Mouse (Mus musculus) kidney, adult 18-20 months (tissue): ENCODE results near the gene Manbal.

Source experiments
- DNase-seq: peaks from one replicate; pipeline ENCODE4 v3.0.0; 2021

Gene Manbal

GRCm38 (mm10) chr2:157367184-157367893 lies at the start of gene Manbal:
Gene Manbal, plus strand, starts transcription at chr2:157367594.
- DNase-seq = peak; percentile 98

DNA sequence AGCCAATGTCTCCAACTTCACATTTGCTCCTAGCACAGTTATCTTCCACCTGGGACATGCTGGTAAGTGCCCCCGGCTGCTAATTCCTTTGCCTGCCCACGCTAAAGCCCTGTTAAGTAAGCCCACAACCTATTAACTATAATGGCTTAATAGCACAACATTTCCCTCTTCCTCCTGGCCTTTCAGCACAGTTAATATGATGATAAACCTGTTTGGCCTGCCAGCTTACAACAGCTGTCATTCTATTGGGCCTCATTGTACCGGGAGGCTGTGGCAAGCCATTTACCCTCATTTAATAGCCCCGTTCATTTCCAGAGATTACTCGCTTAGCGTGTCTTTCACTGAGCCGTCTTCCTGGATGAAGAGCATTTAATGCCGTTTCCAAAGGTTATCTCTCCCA lies 47.3 kb upstream of the Manbal start:
- DNase-seq = no peak

GRCm38 (mm10) chr2:157320886-157321285 lies 46.5 kb upstream of the Manbal start:
- peak; percentile 20 for DNase-seq

- no peak for DNase-seq
Measured at GRCm38 (mm10) chr2:157322029-157322766, 45.2 kb upstream of the Manbal start.

DNA sequence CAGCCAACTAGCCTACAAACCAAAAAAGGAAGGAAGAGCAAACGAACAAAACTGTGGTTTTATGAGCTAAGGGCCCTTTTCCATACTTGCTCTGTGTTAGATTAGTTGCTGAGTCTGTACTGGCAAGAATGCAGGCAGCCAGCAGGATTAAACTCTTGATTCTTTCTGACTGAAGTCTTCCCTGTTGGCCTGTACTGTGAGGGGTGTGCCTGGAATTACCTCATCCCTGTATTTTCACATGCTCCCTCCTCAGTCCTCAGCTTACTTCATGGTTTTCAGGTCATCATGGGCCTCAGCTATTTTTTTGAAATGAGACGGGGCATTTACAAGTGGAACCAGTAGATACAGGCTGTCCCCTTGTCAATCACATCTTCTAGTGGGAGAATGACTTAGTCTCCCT lies 42.2 kb upstream of the Manbal start:
- no peak for DNase-seq

DNA sequence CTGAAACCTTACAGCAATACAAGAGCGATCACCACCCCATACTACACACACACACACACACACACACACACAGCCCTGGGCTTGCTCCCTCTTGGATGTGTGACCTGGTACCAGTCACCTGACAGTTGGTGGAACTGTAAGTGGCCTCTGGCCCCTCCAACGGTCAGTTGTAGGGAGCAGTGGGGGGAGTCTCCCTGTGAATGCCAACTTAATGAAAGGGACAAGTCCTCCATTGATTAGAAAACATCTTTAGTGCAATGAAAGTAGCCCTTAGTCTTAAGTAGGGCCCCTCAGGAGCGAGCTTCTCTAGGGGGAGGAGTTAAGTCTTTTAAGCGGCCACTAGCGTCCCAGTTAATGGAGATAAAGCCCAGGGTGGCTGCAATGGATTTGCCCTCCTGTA lies 39.3 kb upstream of the Manbal start:
- no peak for DNase-seq

DNA sequence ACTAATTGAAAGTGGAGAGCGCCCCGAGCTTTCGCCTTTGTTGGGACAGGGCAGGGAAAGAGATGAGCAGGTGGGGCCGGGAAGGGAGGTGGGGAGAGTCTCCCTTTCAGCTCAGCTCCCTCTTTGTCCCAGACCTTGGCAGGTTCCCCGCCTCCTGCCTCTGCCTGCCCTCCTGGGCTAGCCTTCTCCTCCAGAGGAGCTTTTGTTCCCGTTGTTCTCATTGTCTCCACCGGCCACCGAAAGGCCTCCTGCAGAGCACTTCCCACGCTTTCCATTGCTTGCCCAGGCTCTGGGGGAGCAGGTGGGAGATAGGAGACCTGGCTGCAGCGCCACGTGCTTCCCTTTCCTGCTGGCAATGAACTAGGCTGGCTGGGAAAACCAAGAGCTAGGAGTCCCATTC lies 38.8 kb upstream of the Manbal start:
- DNase-seq = no peak

- DNase-seq = no peak
Measured at GRCm38 (mm10) chr2:157332059-157332458, 35.3 kb upstream of the Manbal start.

DNA sequence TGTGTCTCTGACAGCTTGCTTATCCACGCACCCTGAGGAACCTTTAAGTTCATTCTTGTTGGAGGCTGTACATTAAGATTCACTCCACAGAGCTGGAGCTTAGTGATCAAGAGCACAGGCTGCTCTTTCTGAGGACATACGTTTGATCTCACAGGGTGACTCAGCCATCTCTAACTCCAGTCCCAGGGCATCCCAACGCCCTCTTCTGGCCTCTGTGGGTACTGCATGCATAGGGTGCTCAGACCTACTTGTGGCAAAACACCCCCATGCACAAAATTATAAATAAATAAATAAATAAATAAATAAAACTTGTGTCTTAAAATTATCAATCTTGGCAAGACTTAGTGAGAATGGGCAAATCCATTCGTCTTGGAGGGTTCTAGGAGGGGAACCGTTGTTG lies 28.7 kb upstream of the Manbal start:
- DNase-seq = peak; percentile 67

DNA sequence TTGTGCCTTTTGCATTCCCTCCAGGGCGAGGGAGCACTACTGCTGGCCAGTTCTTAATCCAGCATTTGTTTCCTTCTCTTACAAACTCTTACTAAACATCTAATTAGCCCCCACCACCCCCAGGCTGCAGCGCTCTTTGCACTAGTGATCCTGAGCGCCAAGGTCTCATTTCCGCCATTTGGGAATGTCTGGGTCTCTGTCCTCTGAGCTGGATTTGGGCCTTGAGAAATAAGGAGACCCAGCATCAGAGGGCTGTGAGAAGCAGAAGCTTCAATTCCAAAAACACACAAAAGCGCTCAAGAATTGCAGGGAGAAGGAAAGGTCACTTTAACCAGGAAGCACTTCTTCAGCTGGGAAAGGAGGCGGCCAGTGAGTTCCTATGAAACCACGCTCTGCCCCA lies 27.9 kb upstream of the Manbal start:
- DNase-seq = no peak

DNA sequence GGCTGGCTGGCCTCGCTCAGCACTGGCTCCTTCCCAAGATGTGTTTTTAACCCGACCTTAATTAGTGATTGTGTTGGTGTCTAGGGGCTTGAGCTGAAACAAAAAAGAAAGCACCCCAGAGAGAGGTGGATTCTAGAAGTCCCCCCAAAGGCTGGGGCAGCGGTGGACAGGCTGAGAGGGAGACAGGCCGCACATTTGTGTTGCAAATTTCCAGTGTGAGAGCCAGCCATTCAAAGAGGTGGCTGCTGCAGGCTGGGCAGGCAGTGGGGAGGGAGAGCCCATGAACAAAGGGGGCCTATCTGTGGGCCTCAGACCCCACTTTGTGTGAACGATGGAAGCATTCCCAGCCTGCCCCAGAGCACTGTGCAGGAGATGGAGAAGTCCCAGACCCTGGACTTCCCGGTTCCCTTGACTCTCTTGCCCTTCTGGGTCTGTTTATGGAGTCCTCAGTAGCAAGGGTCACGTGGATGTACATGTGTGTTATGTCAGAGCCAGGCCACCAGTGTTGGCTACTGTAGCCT lies 27.1 kb upstream of the Manbal start:
- DNase-seq = no peak

GRCm38 (mm10) chr2:157341554-157342270 lies 25.7 kb upstream of the Manbal start:
- DNase-seq = peak; percentile 68

DNA sequence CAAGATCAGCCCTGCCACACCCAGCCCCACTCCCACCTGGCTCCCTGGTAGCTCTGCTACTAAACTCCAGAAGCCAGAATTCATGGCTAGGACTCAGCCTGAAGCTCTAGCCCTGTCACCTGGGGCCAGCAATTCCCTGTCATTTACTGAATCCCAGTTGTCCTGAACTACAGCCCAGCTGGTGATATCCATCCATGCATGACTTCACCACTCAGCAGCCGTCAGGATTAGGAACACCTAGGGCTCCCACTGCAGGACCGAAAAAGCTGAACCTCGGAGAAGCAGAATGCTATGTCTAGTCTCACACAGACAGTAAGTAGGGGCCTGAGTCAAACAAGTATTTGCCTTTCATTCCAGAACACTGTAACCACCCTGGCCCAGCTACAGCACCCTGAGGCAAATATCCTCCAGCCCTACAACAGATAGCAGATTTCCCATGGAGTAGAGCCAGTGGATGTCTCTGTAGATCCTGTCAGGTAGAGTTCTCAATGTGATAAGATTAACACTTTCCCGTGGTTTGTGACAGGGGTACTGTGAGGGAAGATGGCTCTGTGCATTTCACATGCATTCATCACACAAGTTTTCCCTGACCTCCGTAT lies 25.0 kb upstream of the Manbal start:
- no peak for DNase-seq

- no peak for DNase-seq
Measured at GRCm38 (mm10) chr2:157343337-157343736, 24.1 kb upstream of the Manbal start.

DNA sequence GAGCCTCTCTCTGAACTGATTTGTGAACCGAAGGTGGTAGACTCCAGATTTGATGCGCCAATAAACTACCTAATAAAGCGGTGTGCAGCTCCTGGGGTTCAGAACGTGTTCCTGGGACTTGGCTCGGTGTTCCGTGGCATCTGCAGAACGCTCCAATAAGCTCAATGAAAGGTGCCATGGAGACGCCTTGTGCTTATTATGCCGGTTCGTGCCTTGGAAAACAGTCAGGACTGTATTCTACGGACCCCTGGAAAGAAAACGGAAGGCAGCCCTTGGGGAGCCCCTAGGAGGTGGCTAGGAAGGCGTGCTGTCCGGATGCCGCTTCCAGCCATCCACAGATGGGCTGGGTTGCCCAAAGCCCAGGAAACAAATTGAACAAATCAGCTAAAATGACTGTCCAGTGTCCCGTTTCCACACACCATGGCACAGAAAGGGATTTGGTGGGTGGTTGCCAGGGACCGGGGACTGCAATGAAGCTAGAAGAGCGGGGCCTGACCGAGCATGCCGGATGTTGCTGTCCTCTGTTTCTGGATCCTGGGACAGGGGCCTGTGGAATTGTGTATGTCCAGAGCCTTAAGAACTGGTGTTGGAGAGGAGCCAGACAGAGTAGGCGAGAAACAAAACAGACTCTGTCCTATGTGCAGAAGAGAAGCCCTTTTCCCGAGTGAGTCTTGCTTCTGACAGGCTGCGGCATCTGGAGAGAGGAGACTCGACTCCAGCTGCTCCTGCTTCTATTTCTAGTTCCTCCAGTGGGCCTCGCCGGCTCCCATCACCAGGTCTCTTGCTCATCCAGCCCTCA lies 19.8 kb upstream of the Manbal start, which contains the start of gene Ghrh:
TSS of gene Ghrh (minus strand) at position 146 of the 799 bp plus-strand sequence.
- DNase-seq = no peak

DNA sequence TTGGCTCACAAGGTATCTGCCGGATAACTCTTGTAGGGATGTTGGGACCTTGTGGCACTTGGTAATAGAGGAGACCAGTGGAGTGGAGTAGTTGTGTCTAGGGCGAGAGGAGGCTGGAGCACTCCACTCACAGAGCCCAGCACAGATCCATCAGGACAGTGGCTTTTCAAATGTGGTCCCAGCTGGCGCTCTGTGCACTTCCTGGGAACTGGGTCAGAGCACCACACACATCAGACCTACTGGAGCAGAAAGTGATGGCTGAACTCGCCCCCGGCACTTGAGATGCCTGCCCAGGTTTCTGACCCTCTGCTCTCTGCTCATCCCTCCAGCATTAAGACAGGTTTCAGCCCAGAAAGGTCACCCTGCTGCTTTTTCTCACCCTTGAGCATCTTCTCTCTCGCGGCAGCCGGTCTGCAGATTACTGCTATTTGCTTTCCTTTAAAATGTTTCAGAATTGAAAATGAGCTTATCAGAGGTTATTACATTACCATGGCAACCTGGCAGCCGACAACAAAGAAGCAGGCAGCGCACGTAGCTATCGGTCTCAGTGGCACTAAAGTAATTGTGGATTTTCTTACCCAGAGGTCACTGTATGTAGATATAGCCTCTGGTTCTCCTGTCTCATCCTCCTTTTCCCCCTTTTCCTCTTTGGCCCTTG lies 18.1 kb upstream of the Manbal start:
- no peak for DNase-seq

GRCm38 (mm10) chr2:157353183-157353582 lies 14.2 kb upstream of the Manbal start:
- no peak for DNase-seq

GRCm38 (mm10) chr2:157354106-157354505 lies 13.3 kb upstream of the Manbal start:
- DNase-seq = no peak

DNA sequence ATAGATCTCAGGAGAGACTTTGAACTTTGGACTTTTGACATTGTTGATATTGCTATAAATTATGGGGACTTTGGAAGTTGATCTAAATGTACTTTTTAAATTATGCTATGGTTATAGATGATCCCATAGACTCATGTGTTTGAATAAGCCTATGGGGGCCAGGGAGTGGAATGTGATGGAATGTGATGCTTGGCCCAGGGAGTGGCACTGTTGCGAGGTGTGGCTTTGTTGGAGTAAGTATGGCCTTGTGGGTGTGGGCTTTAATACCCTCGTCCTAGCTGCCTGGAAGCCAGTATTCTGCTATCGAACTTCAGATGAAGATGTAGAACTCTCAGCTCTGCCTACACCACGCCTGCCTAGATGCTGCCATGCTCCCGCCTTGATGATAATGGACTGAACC lies 7.4 kb upstream of the Manbal start:
- no peak for DNase-seq

DNA sequence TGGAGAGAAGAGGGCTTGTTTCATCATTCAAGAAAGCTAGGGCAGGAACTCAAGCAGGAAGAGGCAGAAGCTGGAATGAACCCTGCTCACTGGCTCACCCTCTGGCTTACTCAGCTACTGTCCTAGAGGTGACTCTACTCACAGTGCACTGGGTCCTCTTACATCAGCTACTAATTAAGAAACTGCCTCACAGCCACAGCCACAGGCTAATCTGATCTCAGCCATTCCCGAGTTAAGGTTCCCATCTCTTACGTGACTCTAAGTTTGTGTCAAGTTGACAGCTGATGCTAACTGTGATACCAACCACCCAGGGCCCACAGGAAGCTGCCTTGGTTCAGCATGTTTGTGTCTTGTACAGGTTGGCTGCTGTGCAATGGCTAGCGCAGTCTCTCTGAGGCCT lies 4.4 kb upstream of the Manbal start:
- DNase-seq = no peak

DNA sequence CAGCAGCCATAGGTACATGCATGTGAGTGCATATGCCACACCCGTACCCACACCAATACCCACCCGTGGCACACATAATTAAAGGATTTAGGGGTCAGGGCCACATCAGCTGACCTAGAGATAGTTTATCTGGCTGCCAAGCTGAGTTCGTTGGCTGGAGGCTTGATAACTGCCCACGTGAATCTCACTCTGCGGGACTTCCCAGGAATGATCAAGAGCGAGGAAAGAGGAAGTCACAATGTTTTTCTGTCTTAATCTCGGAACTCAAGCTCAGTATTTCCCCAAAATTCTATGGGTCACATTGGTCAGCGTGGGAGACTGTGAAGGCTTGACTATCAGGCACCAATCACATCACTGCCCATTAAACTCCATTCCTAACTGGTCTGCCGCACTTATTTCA lies 632 bp upstream of the Manbal start:
- DNase-seq = no peak

GRCm38 (mm10) chr2:157367991-157368390 lies 597 bp downstream of the Manbal start:
- DNase-seq = no peak
